Mouse (Mus musculus) hindbrain, embryonic 16.5 days (tissue): ENCODE data around the gene Rgl1. TPM values are rescaled to one million over a fixed set of nuclear protein-coding genes. Genes with fewer than 3 reads are reported as not detected.

Experiments used
- ATAC-seq: fragments of 200-750 bp; cut with Nextera tagmentation; 2 replicates; pipeline ENCODE4 v1.8.0; 2017; ENCODE audit warnings: moderate TSS enrichment, moderate library complexity
- H3K27ac ChIP-seq: fragments of 300-500 bp; sonication (generic); 2 replicates; pipeline ENCODE4 v1.5.1; 2014; ENCODE audit warnings: low read depth, mild to moderate bottlenecking, control low read depth, low read length, moderate library complexity
- H3K27me3 ChIP-seq: fragments of 300-500 bp; sonication (generic); replicated peaks from 2 replicates; pipeline ENCODE4 v1.6.1; 2014; ENCODE audit warnings: low read length; ENCODE audit not compliant: control insufficient read depth, insufficient read depth
- H3K36me3 ChIP-seq: fragments of 300-500 bp; sonication (generic); 2 replicates; pipeline ENCODE4 v1.6.1; 2014; ENCODE audit warnings: mild to moderate bottlenecking, low read length, moderate library complexity, mixed read lengths; ENCODE audit not compliant: control insufficient read depth, insufficient read depth
- H3K4me1 ChIP-seq: fragments of 300-500 bp; sonication (generic); 2 replicates; pipeline ENCODE4 v1.6.1; 2014; ENCODE audit warnings: low read depth, low read length; ENCODE audit not compliant: control insufficient read depth, insufficient read depth
- H3K4me2 ChIP-seq: fragments of 300-500 bp; sonication (generic); 2 replicates; pipeline ENCODE4 v1.6.1; 2014; ENCODE audit warnings: mild to moderate bottlenecking, low read length, control low read depth, moderate library complexity
- H3K4me3 ChIP-seq: fragments of 300-500 bp; sonication (generic); 2 replicates; pipeline ENCODE4 v1.5.1; 2014; ENCODE audit warnings: mild to moderate bottlenecking, low read length, control low read depth, moderate library complexity
- H3K9ac ChIP-seq: fragments of 300-500 bp; sonication (generic); 2 replicates; pipeline ENCODE4 v1.6.1; 2014; ENCODE audit warnings: low read depth, mild to moderate bottlenecking, control low read depth, low read length, moderate library complexity
- H3K9me3 ChIP-seq: fragments of 300-500 bp; sonication (generic); 2 replicates; pipeline ENCODE4 v1.6.1; 2014; ENCODE audit warnings: mild to moderate bottlenecking, low read length, moderate library complexity; ENCODE audit not compliant: control insufficient read depth
- WGBS: fragments of 180-500 bp; shearing (Covaris S2); extraction: QIAGEN DNeasy Blood & Tissue Kit; methylation state at CpG from one replicate; pipeline ENCODE4 v1.1.7; 2014; 5-methylcytosine and 5-hydroxymethylcytosine counted together
- polyA plus RNA-seq: library from polyadenylated mRNA; unstranded; fragments of >200 nt; fragmentation: Nextera tagmentation; extraction: Ambion mirVana; gene quantifications from 2 replicates; pipeline ENCODE4 v1.2.1, GENCODE M21; 2015

Rgl1 gene
- polyA plus RNA-seq, 1 experiment from 2014 or later: 18.4 TPM

- Histone ChIP-seq H3K4me3 (no peak overlapping the region), H3K36me3 (no peaks in the 10 kb centered on the region), H3K9ac (no peak overlapping the region), H3K27me3 (no peaks in the 10 kb centered on the region), H3K4me2 (no peak overlapping the region), H3K9me3 (no peaks in the 10 kb centered on the region), H3K4me1 (no peaks in the 10 kb centered on the region), H3K27ac (no peak overlapping the region)
- WGBS: 87% methylated on average over 6 of the region's 6 CpGs
- ATAC-seq: no peak
Measured at GRCm38 (mm10) chr1:152528214-152528613, 237.9 kb downstream of the Rgl1 start.

- 54% methylated on average over 9 of the region's 9 CpGs for WGBS
- no peak overlapping the region for H3K4me3 ChIP-seq
- H3K9me3 ChIP-seq: no peaks in the 10 kb centered on the region
- H3K9ac ChIP-seq: no peak overlapping the region
- no peak overlapping the region for H3K27ac ChIP-seq
- no peaks in the 10 kb centered on the region for H3K36me3 ChIP-seq
- no peak for ATAC-seq
- no peaks in the 10 kb centered on the region for H3K4me1 ChIP-seq
- no peaks in the 10 kb centered on the region for H3K27me3 ChIP-seq
- H3K4me2 ChIP-seq: no peak overlapping the region
Measured at GRCm38 (mm10) chr1:152526154-152526553, 240.0 kb downstream of the Rgl1 start.

DNA sequence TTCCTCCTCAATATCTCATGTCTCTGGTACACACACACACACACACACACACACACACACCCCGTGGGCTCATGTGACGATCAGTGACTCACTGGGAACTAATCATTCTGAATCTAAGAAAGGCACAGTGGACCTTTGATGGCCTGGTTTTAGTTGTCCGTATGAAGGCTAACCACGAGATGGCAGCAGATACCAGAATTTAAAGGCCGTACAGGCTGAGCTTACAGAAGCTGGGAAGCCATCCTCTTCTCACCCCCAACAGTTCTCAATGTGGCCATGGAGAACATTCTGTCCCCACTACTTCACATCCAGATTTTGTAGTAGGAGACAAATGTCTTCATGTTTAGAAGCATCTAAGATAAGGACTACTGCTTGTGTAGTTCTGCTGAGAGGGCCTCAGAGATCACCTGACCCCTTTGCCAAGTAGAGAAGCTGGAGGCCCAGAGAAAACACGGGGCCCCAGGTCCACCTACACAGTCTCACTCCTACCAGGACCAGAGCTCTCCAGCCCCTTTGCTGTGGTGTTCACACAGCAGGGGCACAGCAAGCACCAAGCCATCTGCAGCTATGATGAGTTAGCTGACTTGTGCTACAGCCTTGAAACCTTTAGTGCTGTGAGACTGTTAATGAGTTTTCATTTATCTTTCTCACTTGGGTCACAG is 241.0 kb downstream of the Rgl1 start:
- H3K9ac ChIP-seq: no peak overlapping the region
- ATAC-seq: peak; percentile 85

GRCm38 (mm10) chr1:152524098-152524892 is 241.9 kb downstream of the Rgl1 start:
- H3K4me3 ChIP-seq: no peak overlapping the region
- no peaks in the 10 kb centered on the region for H3K27me3 ChIP-seq
- no peak for ATAC-seq
- H3K4me2 ChIP-seq: no peak overlapping the region
- no peaks in the 10 kb centered on the region for H3K36me3 ChIP-seq
- no peaks in the 10 kb centered on the region for H3K4me1 ChIP-seq
- no peak overlapping the region for H3K27ac ChIP-seq
- 88% methylated on average over 22 of the region's 22 CpGs for WGBS
- H3K9ac ChIP-seq: no peak overlapping the region
- no peaks in the 10 kb centered on the region for H3K9me3 ChIP-seq

More for the DNA sequence above, 241.0 kb downstream of the Rgl1 start:
- Histone ChIP-seq H3K27ac (no peak overlapping the region), H3K4me3 (no peak overlapping the region), H3K36me3 (no peaks in the 10 kb centered on the region), H3K4me1 (no peaks in the 10 kb centered on the region), H3K9me3 (no peaks in the 10 kb centered on the region), H3K4me2 (no peak overlapping the region), H3K27me3 (no peaks in the 10 kb centered on the region)
- 22% methylated on average over 6 of the region's 6 CpGs for WGBS

- Histone ChIP-seq H3K4me1 (no peaks in the 10 kb centered on the region), H3K4me2 (no peak overlapping the region), H3K36me3 (no peaks in the 10 kb centered on the region), H3K9me3 (no peaks in the 10 kb centered on the region), H3K27ac (no peak overlapping the region), H3K9ac (no peak overlapping the region), H3K27me3 (no peaks in the 10 kb centered on the region), H3K4me3 (no peak overlapping the region)
- WGBS: 83% methylated on average over 11 of the region's 11 CpGs
- no peak for ATAC-seq
Measured at GRCm38 (mm10) chr1:152523292-152523691, 242.9 kb downstream of the Rgl1 start.

DNA sequence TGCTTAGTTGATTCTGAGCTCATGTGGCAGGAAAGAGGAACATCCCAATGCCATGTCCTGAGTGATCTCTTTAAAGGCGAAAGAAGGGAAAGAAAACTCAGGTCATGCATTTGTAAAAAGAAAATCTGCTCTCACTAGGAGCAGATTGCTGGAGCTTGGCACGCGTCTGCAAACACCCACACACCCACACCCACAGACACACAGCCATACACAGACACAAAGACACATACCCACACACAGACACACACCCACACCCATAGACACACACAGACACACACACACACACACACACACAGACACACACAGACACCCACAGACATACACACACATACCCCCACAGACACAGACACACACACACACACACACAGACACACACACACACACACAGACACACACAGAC is 243.9 kb downstream of the Rgl1 start:
- no peak overlapping the region for H3K4me2 ChIP-seq
- H3K27ac ChIP-seq: no peak overlapping the region
- H3K4me3 ChIP-seq: no peak overlapping the region
- no peaks in the 10 kb centered on the region for H3K4me1 ChIP-seq
- H3K9me3 ChIP-seq: no peaks in the 10 kb centered on the region
- no peaks in the 10 kb centered on the region for H3K27me3 ChIP-seq
- H3K9ac ChIP-seq: no peak overlapping the region
- no peak for ATAC-seq
- no peaks in the 10 kb centered on the region for H3K36me3 ChIP-seq
- 87% methylated on average over 3 of the region's 3 CpGs for WGBS

GRCm38 (mm10) chr1:152520798-152521575 is 245.2 kb downstream of the Rgl1 start:
- H3K4me2 ChIP-seq: no peak overlapping the region
- ATAC-seq: no peak
- H3K27ac ChIP-seq: no peak overlapping the region
- no peak overlapping the region for H3K4me3 ChIP-seq
- H3K9me3 ChIP-seq: no peaks in the 10 kb centered on the region
- H3K27me3 ChIP-seq: no peaks in the 10 kb centered on the region
- H3K36me3 ChIP-seq: no peaks in the 10 kb centered on the region
- H3K9ac ChIP-seq: no peak overlapping the region
- WGBS: 77% methylated on average over 16 of the region's 16 CpGs
- no peaks in the 10 kb centered on the region for H3K4me1 ChIP-seq

DNA sequence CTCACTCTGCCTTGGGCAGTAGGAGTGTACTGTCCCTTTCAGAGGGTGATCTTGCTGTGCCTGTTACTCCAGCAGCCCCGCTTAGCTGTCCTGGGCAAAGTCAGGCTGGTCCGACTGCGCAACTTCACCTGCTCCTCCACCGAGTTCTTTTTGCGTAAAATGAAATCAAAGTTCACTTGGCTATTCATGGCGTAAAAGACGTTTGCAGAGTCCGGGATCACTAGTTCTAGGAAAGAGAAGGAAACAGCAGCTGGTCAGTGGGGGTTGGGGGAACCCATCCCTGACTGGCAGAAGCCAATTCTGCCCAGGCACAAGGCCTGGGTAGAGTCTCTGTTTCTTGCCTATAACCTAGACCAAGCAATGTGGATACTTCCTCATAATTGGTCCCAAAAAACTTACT is 247.2 kb downstream of the Rgl1 start:
- Histone ChIP-seq H3K4me1 (no peaks in the 10 kb centered on the region), H3K4me2 (no peak overlapping the region), H3K9me3 (no peaks in the 10 kb centered on the region), H3K4me3 (no peak overlapping the region), H3K27me3 (no peaks in the 10 kb centered on the region), H3K9ac (no peak overlapping the region), H3K27ac (no peak overlapping the region), H3K36me3 (no peaks in the 10 kb centered on the region)
- 93% methylated on average over 8 of the region's 8 CpGs for WGBS
- ATAC-seq: no peak

DNA sequence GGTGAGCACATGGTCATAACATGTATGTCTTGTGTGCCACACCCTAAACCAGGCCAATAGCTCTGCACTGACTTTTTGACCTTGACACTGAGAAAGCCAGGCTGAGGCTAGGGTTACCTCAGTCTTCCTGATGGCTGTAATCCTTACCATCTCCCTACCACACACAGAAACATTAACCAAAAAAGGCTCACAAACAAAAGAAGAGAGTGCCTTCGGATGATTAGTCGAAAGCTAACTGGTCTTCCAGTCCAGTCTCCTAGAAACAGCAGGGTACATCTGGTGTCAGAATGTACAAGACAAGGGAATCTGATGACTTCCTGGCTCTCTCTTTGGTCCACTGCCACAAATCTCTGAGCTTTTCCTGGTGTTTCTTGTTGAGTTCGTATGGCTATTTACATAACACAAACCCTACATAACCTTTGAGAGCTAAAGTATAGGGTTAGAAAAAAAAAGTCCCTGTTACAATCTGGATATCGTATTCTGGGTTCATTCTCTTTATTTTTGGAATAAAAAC is 249.0 kb downstream of the Rgl1 start:
- Histone ChIP-seq H3K9ac (no peak overlapping the region), H3K9me3 (no peaks in the 10 kb centered on the region), H3K4me2 (no peak overlapping the region), H3K4me3 (no peak overlapping the region), H3K36me3 (no peaks in the 10 kb centered on the region), H3K4me1 (no peaks in the 10 kb centered on the region), H3K27me3 (no peaks in the 10 kb centered on the region), H3K27ac (no peak overlapping the region)
- 81% methylated on average over 4 of the region's 4 CpGs for WGBS
- ATAC-seq: no peak
